Mouse (Mus musculus) midbrain, embryonic 16.5 days (tissue): ENCODE results near the gene Brsk2. TPM values are rescaled to one million over a fixed set of nuclear protein-coding genes. Genes with fewer than 3 reads are reported as not detected.
A peak's percentile ranks its signal among the peaks of the same experiment; 100 is the strongest.

ENCODE experiments used
- ATAC-seq: fragments of 200-750 bp; cut with Nextera tagmentation; 2 replicates; pipeline ENCODE4 v1.8.0; 2017; ENCODE audit warnings: moderate TSS enrichment
- H3K27ac ChIP-seq: fragments of 300-500 bp; sonication (generic); 2 replicates; pipeline ENCODE4 v1.5.1; 2014; ENCODE audit warnings: mild to moderate bottlenecking, low read length, mixed read lengths
- H3K27me3 ChIP-seq: fragments of 300-500 bp; sonication (generic); 2 replicates; pipeline ENCODE4 v1.6.1; 2014; ENCODE audit warnings: low read depth, low read length, mixed read lengths; ENCODE audit not compliant: control insufficient read depth, insufficient read depth
- H3K36me3 ChIP-seq: fragments of 300-500 bp; sonication (generic); 2 replicates; pipeline ENCODE4 v1.6.1; 2014; ENCODE audit warnings: mild to moderate bottlenecking, low read length, moderate library complexity, mixed read lengths; ENCODE audit not compliant: control insufficient read depth, insufficient read depth
- H3K4me1 ChIP-seq: fragments of 300-500 bp; sonication (generic); 2 replicates; pipeline ENCODE4 v1.6.1; 2014; ENCODE audit warnings: mild to moderate bottlenecking, low read length, mixed read lengths; ENCODE audit not compliant: control insufficient read depth, insufficient read depth
- H3K4me2 ChIP-seq: fragments of 300-500 bp; sonication (generic); 2 replicates; pipeline ENCODE4 v1.6.1; 2014; ENCODE audit warnings: mild to moderate bottlenecking, low read length, mixed read lengths
- H3K4me3 ChIP-seq: fragments of 300-500 bp; sonication (generic); 2 replicates; pipeline ENCODE4 v1.5.1; 2014; ENCODE audit warnings: low read depth, mild to moderate bottlenecking, low read length, moderate library complexity, mixed read lengths
- H3K9ac ChIP-seq: fragments of 300-500 bp; sonication (generic); 2 replicates; pipeline ENCODE4 v1.6.1; 2014; ENCODE audit warnings: low read depth, low read length, mixed read lengths
- H3K9me3 ChIP-seq: fragments of 300-500 bp; sonication (generic); replicated peaks from 2 replicates; pipeline ENCODE4 v1.6.1; 2014; ENCODE audit warnings: mild to moderate bottlenecking, low read length, mixed read lengths; ENCODE audit not compliant: control insufficient read depth, poor library complexity, severe bottlenecking
- WGBS: fragments of 180-500 bp; shearing (Covaris S2); extraction: QIAGEN DNeasy Blood & Tissue Kit; methylation state at CpG from one replicate; pipeline ENCODE4 v1.1.7; 2014; 5-methylcytosine and 5-hydroxymethylcytosine counted together
- polyA plus RNA-seq: library from polyadenylated mRNA; unstranded; fragments of >200 nt; fragmentation: Nextera tagmentation; extraction: Ambion mirVana; gene quantifications from 2 replicates; pipeline ENCODE4 v1.2.1, GENCODE M21; 2015

The Brsk2 gene
- polyA plus RNA-seq, 1 experiment from 2014 or later, result 21.8 TPM

DNA sequence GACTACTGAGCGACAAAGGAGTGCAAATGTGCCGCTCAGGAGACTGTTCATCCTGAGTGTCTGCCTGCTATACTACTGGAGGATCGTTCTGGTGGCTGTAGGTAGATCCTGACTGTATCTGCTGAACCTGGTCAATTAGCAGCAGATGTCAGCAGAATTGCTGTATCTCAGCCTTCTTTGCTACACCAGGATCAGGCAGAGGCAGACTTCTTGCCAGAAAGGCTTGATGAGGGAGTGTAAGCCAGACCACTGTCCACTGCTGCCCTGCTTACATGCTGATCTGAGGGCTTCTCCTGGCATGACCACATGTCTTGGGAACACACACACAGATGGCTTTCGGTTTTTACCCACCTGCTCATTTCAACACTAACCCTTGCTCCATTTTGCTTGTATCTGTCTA lies 2.3 kb downstream of the Brsk2 start:
- H3K4me1 ChIP-seq, result peaks cover 64% of the 10 kb centered on the region
- 85% methylated on average over 4 of the region's 4 CpGs for WGBS
- peak overlapping the region; percentile 99 for H3K4me2 ChIP-seq
- H3K9ac ChIP-seq, result peak overlapping the region; percentile 100; the same call in 1 of the 2 replicates
- H3K27me3 ChIP-seq, result no peaks in the 10 kb centered on the region
- no peak for ATAC-seq
- H3K9me3 ChIP-seq, result no peaks in the 10 kb centered on the region
- H3K36me3 ChIP-seq, result peaks cover 4% of the 10 kb centered on the region
- H3K27ac ChIP-seq, result peak overlapping the region; percentile 23; the same call in 1 of the 2 replicates
- peak overlapping the region; percentile 95 for H3K4me3 ChIP-seq

DNA sequence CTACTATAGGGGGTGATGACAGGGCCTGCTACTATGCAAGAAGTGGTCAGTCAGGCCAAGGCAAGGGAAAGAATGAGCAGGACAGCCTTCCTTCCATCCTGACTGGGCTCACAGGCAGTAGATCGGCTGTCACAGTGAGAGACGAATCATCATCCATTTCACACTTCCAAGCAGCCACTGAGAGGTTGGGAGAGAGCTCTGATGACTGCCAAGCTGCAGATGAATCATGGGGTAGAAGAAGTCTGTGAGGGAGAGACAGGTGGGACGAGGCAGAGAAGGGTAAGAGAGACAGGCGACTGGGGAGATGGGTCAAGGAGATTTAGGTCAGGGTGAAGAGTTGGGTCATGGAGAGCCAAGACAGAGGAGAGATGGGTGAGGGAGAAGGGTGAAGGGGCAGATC lies 3.4 kb downstream of the Brsk2 start:
- ATAC-seq, result no peak
- no peaks in the 10 kb centered on the region for H3K27me3 ChIP-seq
- H3K4me3 ChIP-seq, result no peak overlapping the region
- H3K27ac ChIP-seq, result no peak overlapping the region
- peaks cover 73% of the 10 kb centered on the region for H3K4me1 ChIP-seq
- no peaks in the 10 kb centered on the region for H3K9me3 ChIP-seq
- WGBS, result 85% methylated on average over 4 of the region's 4 CpGs
- H3K9ac ChIP-seq, result no peak overlapping the region
- peaks cover 4% of the 10 kb centered on the region for H3K36me3 ChIP-seq
- no peak overlapping the region for H3K4me2 ChIP-seq

DNA sequence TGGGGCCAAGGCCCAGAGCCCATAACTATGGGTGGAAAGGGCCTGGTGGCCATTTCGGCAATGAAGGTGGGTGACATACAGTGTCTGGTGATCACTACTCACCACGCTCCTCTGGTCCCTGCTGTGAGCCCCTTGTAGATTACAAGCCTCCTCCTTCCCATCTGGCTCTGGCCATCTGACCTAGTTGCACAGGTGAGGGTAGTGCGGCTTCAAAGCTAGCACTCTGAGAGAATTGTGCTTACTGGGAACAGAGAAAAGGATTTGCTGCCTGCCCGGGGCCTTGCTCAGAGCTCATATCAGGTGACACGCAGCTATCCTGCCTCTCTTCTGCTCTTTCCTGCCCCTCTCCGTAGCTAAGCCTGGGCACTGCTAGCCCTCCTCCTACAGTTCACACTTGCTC lies 4.1 kb downstream of the Brsk2 start:
- H3K4me3 ChIP-seq, result no peak overlapping the region
- peak overlapping the region; percentile 18 for H3K9ac ChIP-seq
- peak overlapping the region; percentile 3; the same call in 1 of the 2 replicates for H3K4me2 ChIP-seq
- no peaks in the 10 kb centered on the region for H3K9me3 ChIP-seq
- peaks cover 4% of the 10 kb centered on the region for H3K36me3 ChIP-seq
- ATAC-seq, result no peak
- peaks cover 74% of the 10 kb centered on the region for H3K4me1 ChIP-seq
- H3K27ac ChIP-seq, result no peak overlapping the region
- 70% methylated on average over 6 of the region's 6 CpGs for WGBS
- H3K27me3 ChIP-seq, result no peaks in the 10 kb centered on the region

DNA sequence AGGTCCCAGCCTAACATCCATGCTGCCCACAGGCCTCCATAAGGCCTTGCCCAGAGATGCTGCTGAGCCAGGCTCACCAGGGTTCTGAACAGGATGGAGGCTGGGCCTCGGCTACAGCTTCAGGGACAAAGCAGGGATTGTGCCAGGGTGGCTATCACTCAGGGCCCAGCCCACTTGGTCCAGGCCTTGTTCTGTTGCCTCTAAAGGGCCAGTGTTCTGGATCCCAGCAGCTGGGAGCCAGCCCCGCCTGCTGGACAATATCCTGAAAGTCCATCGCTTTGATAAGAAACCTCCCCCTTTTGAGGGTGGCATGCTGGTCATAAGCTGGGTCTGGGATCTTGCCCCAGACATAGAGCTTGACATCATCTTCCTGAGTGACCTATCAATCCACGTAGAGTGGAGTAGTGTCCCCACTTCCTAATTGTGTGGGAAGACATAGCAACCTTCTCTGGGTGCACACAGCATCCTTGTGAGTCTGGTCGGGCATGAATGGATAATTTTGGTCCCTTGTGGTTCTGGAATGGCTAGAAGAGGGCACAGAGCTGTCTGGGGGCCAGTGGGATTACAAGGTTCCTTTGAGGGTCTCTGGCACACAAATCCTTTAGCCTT lies 6.1 kb downstream of the Brsk2 start:
- Histone ChIP-seq H3K27ac (no peak overlapping the region), H3K36me3 (peaks cover 4% of the 10 kb centered on the region), H3K4me1 (peaks cover 89% of the 10 kb centered on the region), H3K4me2 (no peak overlapping the region), H3K4me3 (no peak overlapping the region), H3K27me3 (no peaks in the 10 kb centered on the region), H3K9ac (0 out of 2 replicates have a peak overlapping the region, but pooled peaks have one; percentile 12), H3K9me3 (no peaks in the 10 kb centered on the region)
- no peak for ATAC-seq
- 64% methylated on average over 5 of the region's 5 CpGs for WGBS

DNA sequence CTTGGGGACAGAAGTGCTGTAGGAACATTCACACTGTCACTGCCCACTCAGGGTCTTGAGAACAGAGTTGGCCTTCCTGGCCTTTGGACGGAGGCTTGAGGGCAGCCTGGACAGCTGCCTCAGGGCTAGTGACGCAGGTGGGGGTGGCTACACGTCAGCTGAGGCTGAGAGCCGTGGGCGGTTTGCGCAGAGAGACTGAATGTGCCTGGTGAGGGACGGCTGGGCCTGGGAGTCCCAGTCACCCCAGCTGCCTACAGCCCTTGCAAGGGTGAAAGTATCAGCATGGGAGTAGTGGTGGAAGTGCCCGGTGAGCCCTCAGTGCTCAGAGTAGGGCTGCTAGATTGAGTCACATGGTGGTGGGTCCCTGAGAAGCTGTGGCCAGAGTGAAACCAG lies 6.6 kb downstream of the Brsk2 start:
- WGBS, result 77% methylated on average over 8 of the region's 8 CpGs
- Histone ChIP-seq H3K4me1 (peaks cover 93% of the 10 kb centered on the region), H3K27ac (no peak overlapping the region), H3K27me3 (no peaks in the 10 kb centered on the region), H3K4me3 (no peak overlapping the region), H3K9me3 (no peaks in the 10 kb centered on the region), H3K9ac (no peak overlapping the region), H3K36me3 (peaks cover 4% of the 10 kb centered on the region), H3K4me2 (no peak overlapping the region)
- no peak for ATAC-seq

DNA sequence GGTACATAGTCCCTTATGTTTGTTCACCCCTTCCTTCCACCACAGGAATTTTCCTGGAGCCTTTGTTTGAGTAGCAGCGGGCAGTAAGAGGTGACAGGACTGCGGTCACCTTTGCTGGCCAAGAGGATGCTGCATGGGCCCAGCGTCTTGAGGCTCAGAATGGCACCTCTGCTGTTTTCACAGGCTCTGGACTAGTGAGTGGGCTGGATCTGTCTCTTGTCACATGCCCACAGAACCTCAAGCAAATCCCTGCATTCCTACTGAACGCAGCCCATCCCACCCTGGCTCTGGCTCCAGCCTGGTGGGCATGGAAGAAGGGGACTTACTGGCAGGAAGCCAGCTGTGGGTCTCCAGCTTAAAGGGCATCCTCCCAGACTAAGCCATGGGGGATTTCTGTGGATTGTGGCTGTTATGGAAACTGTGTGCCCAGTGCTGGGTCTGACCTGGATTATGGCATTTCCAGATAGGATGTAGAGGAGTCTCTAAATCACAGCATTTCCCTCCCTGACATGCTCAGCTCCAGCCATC lies 8.0 kb downstream of the Brsk2 start:
- no peaks in the 10 kb centered on the region for H3K36me3 ChIP-seq
- H3K9ac ChIP-seq, result no peak overlapping the region
- no peaks in the 10 kb centered on the region for H3K9me3 ChIP-seq
- no peak overlapping the region for H3K4me2 ChIP-seq
- H3K27ac ChIP-seq, result 0 out of 2 replicates have a peak overlapping the region, but pooled peaks have one; percentile 5
- H3K4me3 ChIP-seq, result no peak overlapping the region
- no peaks in the 10 kb centered on the region for H3K27me3 ChIP-seq
- 68% methylated on average over 4 of the region's 4 CpGs for WGBS
- H3K4me1 ChIP-seq, result peaks cover 93% of the 10 kb centered on the region
- no peak for ATAC-seq

DNA sequence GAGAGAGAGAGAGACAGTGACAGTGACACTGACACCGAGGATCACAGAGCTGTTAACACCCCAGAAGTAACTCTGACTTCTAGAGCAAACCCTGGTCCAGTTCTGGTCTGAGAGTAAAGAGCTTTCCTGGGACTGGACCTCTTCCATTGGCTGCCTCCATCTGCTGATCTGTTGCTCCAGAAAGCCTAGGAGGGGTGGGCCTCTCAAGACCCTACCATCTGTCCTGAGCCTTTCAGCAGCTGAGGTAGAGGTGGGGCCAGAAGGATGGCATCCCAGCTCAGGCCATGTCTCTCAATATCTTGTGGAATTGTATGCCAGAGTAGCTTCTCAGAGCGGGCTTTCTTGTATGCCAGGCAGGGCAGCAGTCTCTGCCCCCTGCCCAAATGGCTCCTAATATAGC lies 8.7 kb downstream of the Brsk2 start:
- Histone ChIP-seq H3K27ac (no peak overlapping the region), H3K36me3 (no peaks in the 10 kb centered on the region), H3K9me3 (no peaks in the 10 kb centered on the region), H3K4me2 (no peak overlapping the region), H3K27me3 (no peaks in the 10 kb centered on the region), H3K9ac (no peak overlapping the region), H3K4me1 (peaks cover 92% of the 10 kb centered on the region), H3K4me3 (no peak overlapping the region)
- WGBS, result 94% methylated on average over 2 of the region's 2 CpGs
- ATAC-seq, result no peak

DNA sequence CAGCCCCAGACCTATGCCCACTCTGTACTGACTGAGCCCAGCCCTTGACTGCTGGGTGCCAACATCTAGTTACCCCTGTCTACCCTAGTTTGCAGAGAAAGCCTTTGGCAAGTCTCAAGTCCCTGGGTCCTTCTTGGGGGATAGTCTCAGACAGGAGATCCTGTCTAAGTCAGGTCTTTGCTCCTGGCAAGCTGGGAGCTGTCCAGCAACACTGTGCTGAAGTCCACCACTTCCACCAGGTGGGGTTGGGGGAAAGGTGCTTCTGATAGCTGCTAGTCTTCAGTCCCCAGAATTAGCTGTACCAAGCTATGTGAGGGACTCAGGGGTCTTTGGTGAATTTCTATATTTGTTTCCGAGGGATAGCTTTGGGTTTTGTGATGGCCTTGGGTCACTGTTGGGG lies 9.6 kb downstream of the Brsk2 start:
- H3K27me3 ChIP-seq, result no peaks in the 10 kb centered on the region
- no peak overlapping the region for H3K4me2 ChIP-seq
- H3K9me3 ChIP-seq, result no peaks in the 10 kb centered on the region
- H3K36me3 ChIP-seq, result no peaks in the 10 kb centered on the region
- H3K4me1 ChIP-seq, result peaks cover 83% of the 10 kb centered on the region
- WGBS, result 88% methylated on average over 1 of the region's 1 CpGs
- H3K27ac ChIP-seq, result no peak overlapping the region
- H3K4me3 ChIP-seq, result no peak overlapping the region
- H3K9ac ChIP-seq, result no peak overlapping the region
- no peak for ATAC-seq

DNA sequence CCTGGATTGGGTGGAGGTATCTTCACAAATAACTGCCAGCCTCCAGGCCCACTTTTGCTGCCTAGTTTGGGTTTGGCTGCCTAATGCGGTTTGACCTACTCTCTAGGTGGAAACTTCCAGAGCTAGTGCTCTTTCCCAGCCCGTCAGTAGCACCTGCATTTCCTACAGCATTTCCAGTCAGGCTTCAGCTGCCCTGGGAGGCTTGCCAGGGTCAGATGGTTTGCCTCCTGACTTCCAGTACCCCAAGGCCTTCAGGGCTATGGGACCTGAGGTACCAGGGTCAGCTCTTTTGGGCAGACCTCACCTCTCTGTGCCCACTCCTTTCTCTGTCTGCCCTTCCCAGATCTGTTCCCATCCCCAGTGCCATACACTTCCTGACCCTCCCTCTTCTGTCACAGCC lies 11.4 kb downstream of the Brsk2 start:
- no peak overlapping the region for H3K4me2 ChIP-seq
- no peaks in the 10 kb centered on the region for H3K36me3 ChIP-seq
- peaks cover 76% of the 10 kb centered on the region for H3K4me1 ChIP-seq
- 0 out of 2 replicates have a peak overlapping the region, but pooled peaks have one; percentile 7 for H3K9ac ChIP-seq
- no peak overlapping the region for H3K27ac ChIP-seq
- no peaks in the 10 kb centered on the region for H3K9me3 ChIP-seq
- WGBS, result 78% methylated on average over 2 of the region's 2 CpGs
- no peaks in the 10 kb centered on the region for H3K27me3 ChIP-seq
- no peak for ATAC-seq
- no peak overlapping the region for H3K4me3 ChIP-seq
